Mouse (Mus musculus): ENCODE measurements around the gene Gprin2.

DNA sequence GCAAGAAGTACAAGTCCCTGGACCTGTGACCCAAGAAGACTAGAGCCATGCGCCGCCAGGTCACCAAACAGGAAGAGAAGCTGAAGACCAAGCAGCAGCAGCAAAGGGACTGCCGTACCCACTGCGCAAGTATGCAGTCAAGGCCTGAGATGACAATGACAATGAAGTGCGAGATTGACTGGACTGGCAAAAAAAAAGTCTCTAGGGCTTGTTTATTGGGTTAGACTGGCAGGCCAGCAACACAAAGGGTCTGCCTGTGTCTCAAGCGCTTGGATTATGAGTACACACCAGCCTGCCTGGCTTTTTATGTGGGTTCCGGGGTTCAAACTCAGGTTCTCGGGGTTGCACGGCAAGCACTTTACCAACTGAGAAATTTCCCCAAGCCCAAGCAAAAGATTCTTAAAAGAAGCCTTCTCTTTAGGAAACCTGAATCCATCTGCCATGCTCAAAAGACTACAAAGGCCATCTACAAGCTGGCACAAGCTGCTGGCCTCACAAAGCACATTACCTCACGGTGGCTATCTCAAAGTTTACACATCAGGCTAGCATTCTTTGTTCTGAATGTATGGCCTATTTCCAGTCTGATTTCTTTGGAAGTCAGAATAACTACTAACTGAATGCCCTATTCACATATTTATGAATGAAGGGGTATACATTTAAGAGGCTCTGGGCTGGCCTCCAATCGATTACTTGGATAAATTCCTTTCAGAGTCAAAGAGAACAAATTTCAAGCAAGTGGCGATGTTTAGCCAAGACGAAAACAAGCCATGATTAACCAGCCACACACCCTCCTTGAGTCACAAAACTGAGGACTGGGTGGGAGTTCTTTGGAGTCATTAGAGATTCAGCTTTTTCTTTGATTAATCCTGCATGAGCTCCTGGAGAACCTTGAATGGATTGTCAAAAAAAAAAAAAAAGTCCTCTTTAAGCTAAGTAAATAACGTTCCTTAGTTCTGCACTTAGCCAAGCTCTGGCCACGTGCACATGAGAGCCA, 61.5 kb downstream of the Gprin2 start:
- TF ChIP-seq POLR2A (IDR thresholded peaks at IDR 0.05; ENCODE audit: low read depth, low read length) = no peak
- TF ChIP-seq CTCF (IDR thresholded peaks at IDR 0.05; ENCODE audit: extremely low read depth, insufficient read length, insufficient replicate concordance, low read depth, low read length) = no peak

All from small intestine, adult 2 months (tissue).